ENCODE assay signal across 16 mouse cellular contexts in genomic region chr5:38862288-38862985, GRCm38 (mm10). TPM values are rescaled to one million over a fixed set of nuclear protein-coding genes. Genes with fewer than 3 reads are reported as not detected.
DNase-seq lines count a peak whose midpoint lies in the region; ATAC-seq and TF ChIP-seq lines count a peak whose summit lies in the region.
"Had no signal": no experiment of that assay in that cellular context is flagged by ENCODE, and none has a peak within 500 bp of the region (broad histone marks: within the 10 kb centered on the region; RNA-seq: fewer than 3 reads in every experiment).

No protein-coding gene starts in this region.

- no peak for TF ChIP-seq POLR2A in kidney, adult 2 months (IDR thresholded peaks at IDR 0.05; ENCODE audit: low read depth, low read length)

- 75% methylated on average over 13 of the region's 13 CpGs for WGBS in midbrain, embryonic 12.5 days
- 70% methylated on average over 13 of the region's 13 CpGs for WGBS in midbrain, embryonic 13.5 days
- 67% methylated on average over 13 of the region's 13 CpGs for WGBS in hindbrain, embryonic 12.5 days
- WGBS in neural tube, embryonic 14.5 days, result 53% methylated on average over 13 of the region's 13 CpGs
- WGBS in kidney, adult 2 months, result 49% methylated on average over 13 of the region's 13 CpGs

- H3K9me3 ChIP-seq in midbrain, embryonic 12.5 days, result no peaks in the 10 kb centered on the region
- H3K9me3 ChIP-seq in midbrain, embryonic 13.5 days, result no peaks in the 10 kb centered on the region
- H3K9me3 ChIP-seq in hindbrain, embryonic 12.5 days (replicated peaks), result no peaks in the 10 kb centered on the region
- no peaks in the 10 kb centered on the region for H3K9me3 ChIP-seq in neural tube, embryonic 14.5 days (ENCODE audit: control insufficient read depth, low read length)
- H3K9me3 ChIP-seq: limb, embryonic 13.5 days had no signal

- H3K4me2 ChIP-seq in midbrain, embryonic 12.5 days (replicated peaks), result no peak overlapping the region
- no peak overlapping the region for H3K4me2 ChIP-seq in midbrain, embryonic 13.5 days (replicated peaks)
- no peak overlapping the region for H3K4me2 ChIP-seq in hindbrain, embryonic 12.5 days (replicated peaks)
- 0 out of 2 replicates have a peak overlapping the region, but pooled peaks have one; percentile 0 for H3K4me2 ChIP-seq in neural tube, embryonic 14.5 days (ENCODE audit: low read depth, low read length)
- H3K4me2 ChIP-seq: limb, embryonic 13.5 days had no signal

- 0 out of 2 replicates have a peak, but pooled peaks have one; percentile 9 for ATAC-seq in midbrain, embryonic 12.5 days (ENCODE audit: low FRiP score, low read depth)
- no peak for ATAC-seq in midbrain, embryonic 13.5 days
- ATAC-seq in hindbrain, embryonic 12.5 days (ENCODE audit: low FRiP score), result peak; percentile 62; the same call in 1 of the 2 replicates
- peak; percentile 55; the same call in 1 of the 2 replicates for ATAC-seq in neural tube, embryonic 14.5 days (ENCODE audit: low read depth)

- peak; percentile 88 for DNase-seq in cerebellum, adult 9-10 months
- DNase-seq in adrenal gland, adult 2 months, result no peak
- DNase-seq in adrenal gland, adult 18-20 months (ENCODE audit: low spot score in 2 of 2), result no peak
- DNase-seq in kidney, adult 2 months, result no peak
- DNase-seq: adrenal gland, postnatal 10 days; heart, adult 2 months; heart, postnatal 14 days; lung, adult 18-20 months; right cerebral cortex, postnatal 25 days had no signal

- H3K27me3 ChIP-seq in midbrain, embryonic 12.5 days, result no peaks in the 10 kb centered on the region
- H3K27me3 ChIP-seq in midbrain, embryonic 13.5 days, result no peaks in the 10 kb centered on the region
- no peaks in the 10 kb centered on the region for H3K27me3 ChIP-seq in hindbrain, embryonic 12.5 days
- H3K27me3 ChIP-seq in neural tube, embryonic 14.5 days (ENCODE audit: control insufficient read depth, insufficient read depth, low read length), result no peaks in the 10 kb centered on the region
- no peaks in the 10 kb centered on the region for H3K27me3 ChIP-seq in kidney, adult 2 months (replicated peaks; ENCODE audit: control insufficient read depth, insufficient read depth, low read length)

- no peaks in the 10 kb centered on the region for H3K36me3 ChIP-seq in midbrain, embryonic 12.5 days
- H3K36me3 ChIP-seq in midbrain, embryonic 13.5 days, result no peaks in the 10 kb centered on the region
- H3K36me3 ChIP-seq in hindbrain, embryonic 12.5 days, result no peaks in the 10 kb centered on the region
- H3K36me3 ChIP-seq in neural tube, embryonic 14.5 days (ENCODE audit: control insufficient read depth, insufficient read depth, low read length), result no peaks in the 10 kb centered on the region
- H3K36me3 ChIP-seq in kidney, adult 2 months (ENCODE audit: control insufficient read depth, insufficient read depth, low read length), result no peaks in the 10 kb centered on the region
- H3K36me3 ChIP-seq: limb, embryonic 13.5 days had no signal

- peaks cover 4% of the 10 kb centered on the region; the same call in 1 of the 2 replicates for H3K4me1 ChIP-seq in midbrain, embryonic 12.5 days
- peaks cover 5% of the 10 kb centered on the region; the same call in 1 of the 2 replicates for H3K4me1 ChIP-seq in midbrain, embryonic 13.5 days (replicated peaks)
- H3K4me1 ChIP-seq in hindbrain, embryonic 12.5 days, result peaks cover 6% of the 10 kb centered on the region; the same call in 1 of the 2 replicates
- H3K4me1 ChIP-seq in neural tube, embryonic 14.5 days (ENCODE audit: control insufficient read depth, insufficient read depth, low read length), result no peaks in the 10 kb centered on the region
- no peaks in the 10 kb centered on the region for H3K4me1 ChIP-seq in kidney, adult 2 months (ENCODE audit: control insufficient read depth, insufficient read depth, low read length)

- H3K9ac ChIP-seq in midbrain, embryonic 12.5 days (replicated peaks), result no peak overlapping the region
- no peak overlapping the region for H3K9ac ChIP-seq in midbrain, embryonic 13.5 days (replicated peaks)
- no peak overlapping the region for H3K9ac ChIP-seq in hindbrain, embryonic 12.5 days
- H3K9ac ChIP-seq in neural tube, embryonic 14.5 days (replicated peaks; ENCODE audit: low read depth, low read length), result no peak overlapping the region
- H3K9ac ChIP-seq: limb, embryonic 13.5 days had no signal

- no peak for TF ChIP-seq CTCF in kidney, adult 2 months (conservative IDR thresholded peaks at IDR 0.05; ENCODE audit: insufficient read depth, insufficient read length, low read depth, low read length)

- H3K27ac ChIP-seq in midbrain, embryonic 12.5 days (replicated peaks), result no peak overlapping the region
- no peak overlapping the region for H3K27ac ChIP-seq in midbrain, embryonic 13.5 days
- H3K27ac ChIP-seq in hindbrain, embryonic 12.5 days, result peak overlapping the region; percentile 23; the same call in 1 of the 2 replicates
- H3K27ac ChIP-seq in neural tube, embryonic 14.5 days (ENCODE audit: low read depth, low read length), result no peak overlapping the region
- H3K27ac ChIP-seq in kidney, adult 2 months (ENCODE audit: insufficient read depth, low read depth, low read length), result no peak overlapping the region
- H3K27ac ChIP-seq: heart, adult 2 months; limb, embryonic 13.5 days had no signal

- no peak overlapping the region for H3K4me3 ChIP-seq in midbrain, embryonic 12.5 days
- no peak overlapping the region for H3K4me3 ChIP-seq in midbrain, embryonic 13.5 days (replicated peaks)
- H3K4me3 ChIP-seq in hindbrain, embryonic 12.5 days, result no peak overlapping the region
- H3K4me3 ChIP-seq in neural tube, embryonic 14.5 days (ENCODE audit: low read depth, low read length), result no peak overlapping the region
- no peak overlapping the region for H3K4me3 ChIP-seq in kidney, adult 2 months (ENCODE audit: insufficient read depth, low read depth, low read length)
- H3K4me3 ChIP-seq: heart, adult 2 months; limb, embryonic 13.5 days had no signal

RNA-seq across cellular contexts. Expression of gene Clnk, which starts 14.2 kb away (rescaled TPM):
- polyA plus RNA-seq in midbrain, embryonic 12.5 days (2016; fragmentation: Nextera tagmentation; extraction: Ambion mirVana), result 0.20 and 0.22 TPM in 2 replicates
- 0.12 and 0.24 TPM in 2 replicates for polyA plus RNA-seq in midbrain, embryonic 13.5 days (2015; fragmentation: Nextera tagmentation; extraction: Ambion mirVana)
- polyA plus RNA-seq in hindbrain, embryonic 12.5 days (2016; fragmentation: Nextera tagmentation; extraction: Ambion mirVana), result 0.13 and 0.32 TPM in 2 replicates
- polyA plus RNA-seq in neural tube, embryonic 14.5 days (2014; fragmentation: Nextera tagmentation; extraction: Ambion mirVana), result 0.12 and 0.15 TPM in 2 replicates
- not detected for total RNA-seq in adrenal gland, adult 2 months (2021)
- 0.06 TPM in 1 of 2 replicates, not detected in the other for polyA plus RNA-seq in adrenal gland, adult 2 months (2012; rRNA removed)
- total RNA-seq in adrenal gland, adult 18-20 months (2021), result under 1 TPM; 0.16 to 0.23 TPM
- 0.61 and 0.70 TPM in 2 replicates for polyA plus RNA-seq in kidney, adult 2 months (2012; rRNA removed)
- total RNA-seq: heart, adult 2 months; heart, postnatal 14 days; layer of hippocampus, postnatal 25 days had no signal
- polyA plus RNA-seq: kidney, embryonic 14.5 days; limb, embryonic 13.5 days had no signal
